Mouse (Mus musculus): ENCODE data around the gene Synj1.

The Synj1 gene

DNA sequence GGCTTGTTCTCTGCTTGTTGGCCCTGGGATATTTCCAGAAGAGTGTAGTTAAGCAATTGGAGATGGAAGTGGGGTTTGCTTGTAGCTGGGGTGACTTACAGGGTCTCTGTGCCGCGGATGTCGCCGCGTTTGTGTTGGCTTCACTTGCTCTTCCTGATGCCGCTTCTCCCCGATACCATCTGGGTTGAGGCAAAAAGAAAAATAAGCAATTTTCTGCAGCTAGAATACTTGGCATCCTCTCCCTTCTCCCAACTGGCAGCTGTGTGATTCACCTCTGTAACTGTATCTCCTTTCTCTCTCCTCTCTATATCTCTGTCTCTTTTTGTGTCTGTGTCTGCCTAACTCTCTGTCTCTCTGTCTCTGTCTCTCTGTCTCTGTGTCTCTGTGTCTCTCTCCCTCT is 118.1 kb downstream of the Synj1 start:
- in situ Hi-C loops (cut with MboI, MseI), result no loop called here

DNA sequence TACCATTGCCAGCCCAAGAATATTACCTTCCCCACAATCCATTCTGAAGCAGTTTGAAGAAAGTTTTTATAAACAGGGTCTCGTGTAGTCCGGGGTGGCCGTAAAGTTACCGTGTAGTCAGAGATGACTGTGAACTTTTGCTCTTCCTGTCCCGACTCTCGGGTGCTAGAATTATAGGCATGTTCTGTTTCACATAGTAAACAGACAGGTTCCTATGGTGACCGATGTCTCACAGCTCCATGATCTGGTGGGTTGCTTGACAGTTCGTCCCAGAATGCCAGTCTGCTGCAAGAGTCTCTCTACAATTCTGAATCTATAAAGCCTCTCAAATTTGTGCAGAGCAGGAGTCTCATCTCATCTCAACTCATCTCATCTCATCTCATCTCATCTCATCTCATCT is 119.0 kb downstream of the Synj1 start:
- in situ Hi-C loops (cut with MboI, MseI), result no loop called here

DNA sequence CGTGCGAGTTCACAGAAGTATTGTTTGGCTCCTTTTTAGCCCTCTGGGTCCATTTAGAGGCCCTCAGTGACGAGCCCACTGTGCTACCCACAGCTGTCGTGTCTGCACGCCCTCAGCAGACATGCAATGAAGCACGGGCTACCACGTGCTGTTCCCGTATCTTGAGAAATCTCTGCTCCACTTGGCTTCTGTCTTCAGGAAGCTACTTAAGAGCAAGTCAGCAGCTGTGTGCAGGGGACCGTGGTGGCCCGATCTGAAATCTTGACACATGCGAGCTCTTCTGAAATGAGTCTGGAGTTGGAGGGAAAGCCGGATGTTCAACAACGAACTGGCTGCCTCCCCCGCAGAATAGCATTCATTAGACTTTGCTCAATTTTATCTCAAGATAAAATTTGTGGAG is 119.5 kb downstream of the Synj1 start:
- in situ Hi-C loops (cut with MboI, MseI), result no loop called here

DNA sequence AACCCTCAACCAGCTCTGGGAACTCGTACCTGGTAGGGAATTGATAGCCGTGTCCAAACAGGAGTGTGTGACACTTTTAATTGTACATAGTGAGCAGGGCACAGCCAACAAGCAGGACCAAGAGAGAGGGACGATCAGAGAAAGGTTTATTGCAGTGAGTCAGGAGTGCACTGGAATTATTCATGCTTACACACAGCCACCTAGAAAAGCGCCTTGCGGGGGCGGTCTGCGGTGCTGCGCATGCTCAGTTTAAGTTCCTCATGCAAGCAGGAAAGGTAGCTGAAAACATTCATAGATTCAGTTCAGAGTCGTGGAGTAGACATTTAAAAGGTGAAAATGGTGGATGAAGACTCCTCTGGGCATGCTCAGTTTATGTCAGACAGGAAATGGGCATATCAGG is 120.4 kb downstream of the Synj1 start:
- in situ Hi-C loops (cut with MboI, MseI), result no loop called here
